Mouse (Mus musculus) CH12.LX (cell line): ENCODE data around the gene Bnc2.

ENCODE experiments used
- CHD1 ChIP-seq: IDR thresholded peaks from 2 replicates; pipeline ENCODE4 v1.6.1; 2012; ENCODE audit warnings: low read depth, low read length, improper control_type of control experiment, inconsistent platforms
- EP300 ChIP-seq: IDR thresholded peaks from 2 replicates; pipeline ENCODE4 v1.6.1; 2011; ENCODE audit warnings: low read length, improper control_type of control experiment
- JUN ChIP-seq: IDR thresholded peaks from 2 replicates; pipeline ENCODE4 v1.6.1; 2011; ENCODE audit warnings: low read depth, mild to moderate bottlenecking, low read length, improper control_type of control experiment, moderate library complexity; ENCODE audit not compliant: insufficient read depth
- MAX ChIP-seq: IDR thresholded peaks from 2 replicates; pipeline ENCODE4 v1.6.1; 2011; ENCODE audit warnings: low read length, improper control_type of control experiment
- MEF2A ChIP-seq: IDR thresholded peaks from 2 replicates; pipeline ENCODE4 v1.6.1; 2014; ENCODE audit warnings: low read depth, mild to moderate bottlenecking, inconsistent platforms, low read length, improper control_type of control experiment, borderline replicate concordance
- POLR2A ChIP-seq: IDR thresholded peaks from 2 replicates; pipeline ENCODE4 v1.6.1; 2011; ENCODE audit warnings: low read depth, mild to moderate bottlenecking, improper control_type of control experiment, low read length
- POLR2AphosphoS2 ChIP-seq: IDR thresholded peaks from 2 replicates; pipeline ENCODE4 v1.6.1; 2011; ENCODE audit warnings: low read depth, low read length, improper control_type of control experiment
- RAD21 ChIP-seq: IDR thresholded peaks from 2 replicates; pipeline ENCODE4 v1.6.1; 2011; ENCODE audit warnings: low read depth, mild to moderate bottlenecking, low read length, improper control_type of control experiment, moderate library complexity
- ZNF384 ChIP-seq: IDR thresholded peaks from 2 replicates; pipeline ENCODE4 v1.6.1; 2012; ENCODE audit warnings: low read depth, low read length, improper control_type of control experiment, inconsistent platforms

DNA sequence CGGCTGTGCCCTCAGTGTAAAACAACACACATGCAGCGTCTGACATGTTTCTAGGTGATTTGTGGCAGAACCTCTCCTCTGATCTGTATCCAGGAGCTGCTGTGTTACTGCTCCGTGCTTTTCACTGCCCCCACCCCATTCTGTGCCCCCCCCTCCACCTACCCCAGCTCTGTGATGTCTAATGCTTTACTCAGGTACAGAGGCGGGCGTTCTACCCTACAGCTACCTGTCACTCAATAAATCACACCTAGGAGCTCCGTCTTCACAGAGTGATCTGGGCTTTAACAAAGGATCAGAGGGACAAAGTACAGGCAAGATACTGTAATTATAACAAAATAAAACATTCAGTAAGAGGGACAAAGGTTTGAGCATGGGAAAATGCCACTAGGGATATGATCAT, 192.4 kb downstream of the Bnc2 start:
- TF ChIP-seq MEF2A: no peak
- no peak for TF ChIP-seq POLR2A
- no peak for TF ChIP-seq JUN
- no peak for TF ChIP-seq EP300
- no peak for TF ChIP-seq POLR2AphosphoS2
- TF ChIP-seq ZNF384: no peak
- no peak for TF ChIP-seq MAX
- no peak for TF ChIP-seq RAD21
- TF ChIP-seq CHD1: no peak
